Mouse (Mus musculus) E14TG2a.4 (cell line): Measurements from ENCODE around the gene Sult5a1.

ENCODE experiments used
- CTCF ChIP-seq: conservative IDR thresholded peaks from 2 replicates; pipeline ENCODE4 v1.5.1; 2014; ENCODE audit warnings: low read length
- NANOG ChIP-seq: IDR thresholded peaks from 2 replicates; pipeline ENCODE4 v1.6.1; 2014; ENCODE audit warnings: borderline replicate concordance, low read length, mixed read lengths

- no peak for TF ChIP-seq CTCF
- TF ChIP-seq NANOG = no peak
These were observed 22.7 kb downstream of the Sult5a1 start for GRCm38 (mm10) chr8:123135406-123135805.
